32 mouse cellular contexts compared by ENCODE assay signal in genomic region chr8:110776335-110776734, GRCm38 (mm10). TPM values are rescaled to one million over a fixed set of nuclear protein-coding genes. Genes with fewer than 3 reads are reported as not detected.
DNase-seq lines count a peak whose midpoint lies in the region; ATAC-seq and TF ChIP-seq lines count a peak whose summit lies in the region.
"Had no signal": no experiment of that assay in that cellular context is flagged by ENCODE, and none has a peak within 500 bp of the region (broad histone marks: within the 10 kb centered on the region; RNA-seq: fewer than 3 reads in every experiment).

No protein-coding gene starts in this region.

- no peaks in the 10 kb centered on the region for H3K4me1 ChIP-seq in liver, adult 2 months (ENCODE audit: control insufficient read depth, insufficient read depth, low read length)
- no peaks in the 10 kb centered on the region for H3K4me1 ChIP-seq in midbrain, postnatal 0 days (ENCODE audit: insufficient read depth, low read length)
- H3K4me1 ChIP-seq in midbrain, embryonic 11.5 days (ENCODE audit: control insufficient read depth, insufficient read depth, low read length), result no peaks in the 10 kb centered on the region
- H3K4me1 ChIP-seq in ES-E14 (ENCODE audit: control insufficient read depth in 2 of 2, insufficient read depth in 2 of 2, low read length in 2 of 2, poor library complexity in 1 of 2), result no peaks in the 10 kb centered on the region
- peaks cover 9% of the 10 kb centered on the region for H3K4me1 ChIP-seq in embryonic fibroblast, embryonic 13.5 days (ENCODE audit: control insufficient read depth, insufficient read depth, low read length)
- H3K4me1 ChIP-seq: forebrain, embryonic 12.5 days; hindbrain, embryonic 15.5 days; limb, embryonic 13.5 days; midbrain, embryonic 10.5 days; neural tube, embryonic 12.5 days had no signal

- no peaks in the 10 kb centered on the region for H3K79me2 ChIP-seq in liver, adult 2 months (ENCODE audit: control insufficient read depth, insufficient read depth, low read length)

- H3K4me2 ChIP-seq in midbrain, postnatal 0 days (ENCODE audit: low read depth, low read length, poor library complexity, severe bottlenecking), result no peak overlapping the region
- H3K4me2 ChIP-seq in midbrain, embryonic 11.5 days, result no peak overlapping the region
- H3K4me2 ChIP-seq: forebrain, embryonic 12.5 days; heart, embryonic 13.5 days; hindbrain, embryonic 15.5 days; kidney, embryonic 15.5 days; limb, embryonic 13.5 days; neural tube, embryonic 12.5 days had no signal

- no peak overlapping the region for H3K27ac ChIP-seq in liver, adult 2 months (replicated peaks; ENCODE audit: insufficient read depth, low read depth, low read length)
- no peak overlapping the region for H3K27ac ChIP-seq in midbrain, postnatal 0 days (ENCODE audit: low read depth, low read length)
- H3K27ac ChIP-seq in midbrain, embryonic 11.5 days (ENCODE audit: low read depth, low read length), result no peak overlapping the region
- no peak overlapping the region for H3K27ac ChIP-seq in ES-E14 (ENCODE audit: insufficient read depth, low read depth, low read length, poor library complexity, severe bottlenecking)
- H3K27ac ChIP-seq in embryonic fibroblast, embryonic 13.5 days (ENCODE audit: insufficient read depth, low read length), result no peak overlapping the region
- H3K27ac ChIP-seq: forebrain, embryonic 12.5 days; heart, embryonic 13.5 days; hindbrain, embryonic 15.5 days; kidney, embryonic 15.5 days; limb, embryonic 13.5 days; midbrain, embryonic 10.5 days; neural tube, embryonic 12.5 days had no signal

- 0 out of 2 replicates have a peak, but pooled peaks have one; percentile 4 for TF ChIP-seq CTCF in liver, adult 2 months (IDR thresholded peaks at IDR 0.05; ENCODE audit: low read depth, low read length)
- TF ChIP-seq CTCF in midbrain, postnatal 0 days (IDR thresholded peaks at IDR 0.05), result 0 out of 2 replicates have a peak, but pooled peaks have one; percentile 10
- peak; percentile 3; the same call in 1 of the 2 replicates for TF ChIP-seq CTCF in embryonic fibroblast, embryonic 13.5 days (IDR thresholded peaks at IDR 0.05; ENCODE audit: borderline replicate concordance, insufficient read depth, low read length)

- no peak overlapping the region for H3K9ac ChIP-seq in liver, adult 2 months (ENCODE audit: low read depth, low read length)
- no peak overlapping the region for H3K9ac ChIP-seq in midbrain, postnatal 0 days (replicated peaks; ENCODE audit: low read length, poor library complexity, severe bottlenecking)
- H3K9ac ChIP-seq in midbrain, embryonic 11.5 days (ENCODE audit: low read length), result no peak overlapping the region
- H3K9ac ChIP-seq in ES-E14 (ENCODE audit: insufficient read depth, low read depth, low read length, poor library complexity, severe bottlenecking), result no peak overlapping the region
- H3K9ac ChIP-seq: forebrain, embryonic 12.5 days; forebrain, postnatal 0 days; heart, embryonic 13.5 days; hindbrain, embryonic 15.5 days; kidney, embryonic 15.5 days; limb, embryonic 13.5 days; neural tube, embryonic 12.5 days had no signal

- no peaks in the 10 kb centered on the region for H3K27me3 ChIP-seq in liver, adult 2 months (ENCODE audit: control insufficient read depth, insufficient read depth, low read length)
- no peaks in the 10 kb centered on the region for H3K27me3 ChIP-seq in midbrain, postnatal 0 days (ENCODE audit: insufficient read depth, low read length)
- H3K27me3 ChIP-seq in midbrain, embryonic 11.5 days (ENCODE audit: control insufficient read depth, insufficient read depth, low read length), result no peaks in the 10 kb centered on the region
- H3K27me3 ChIP-seq: forebrain, embryonic 12.5 days; heart, embryonic 13.5 days; hindbrain, embryonic 15.5 days; kidney, embryonic 15.5 days; limb, embryonic 13.5 days; neural tube, embryonic 12.5 days had no signal

- WGBS in liver, adult 2 months, result 100% methylated on average over 3 of the region's 3 CpGs
- WGBS in midbrain, postnatal 0 days, result 95% methylated on average over 3 of the region's 3 CpGs
- WGBS in midbrain, embryonic 11.5 days, result 95% methylated on average over 3 of the region's 3 CpGs

- no peaks in the 10 kb centered on the region for H3K9me3 ChIP-seq in midbrain, postnatal 0 days (ENCODE audit: low read length)
- H3K9me3 ChIP-seq in midbrain, embryonic 11.5 days (ENCODE audit: control insufficient read depth, low read length), result peaks cover 3% of the 10 kb centered on the region; the same call in 1 of the 2 replicates
- H3K9me3 ChIP-seq in ES-E14 (ENCODE audit: control insufficient read depth, insufficient read depth, low read depth, low read length), result no peaks in the 10 kb centered on the region
- H3K9me3 ChIP-seq: heart, embryonic 13.5 days; hindbrain, embryonic 15.5 days; kidney, embryonic 15.5 days; midbrain, embryonic 10.5 days; neural tube, embryonic 12.5 days had no signal

- no peak for TF ChIP-seq POLR2A in liver, adult 2 months (IDR thresholded peaks at IDR 0.05; ENCODE audit: extremely low read depth, insufficient read depth, low read length)
- TF ChIP-seq POLR2A in embryonic fibroblast, embryonic 13.5 days (IDR thresholded peaks at IDR 0.05; ENCODE audit: low read depth, low read length), result no peak

- no peak for DNase-seq in liver, adult 2 months (ENCODE audit: extremely low read depth, low read depth, low spot score)
- DNase-seq in liver (no peak), ES-E14 (ENCODE audit: low read depth, low spot score) (no peak)
- DNase-seq in midbrain, postnatal 0 days (ENCODE audit: low spot score), result no peak
- no peak for DNase-seq in midbrain, embryonic 11.5 days (ENCODE audit: low spot score, missing footprints)
- no peak for DNase-seq in embryo, embryonic 9.5 days (ENCODE audit: extremely low spot score)
- DNase-seq in urinary bladder, postnatal 14 days (ENCODE audit: low spot score), result no peak
- DNase-seq: adrenal gland, adult 2 months; cerebellum, adult 11 months; cerebellum, adult 9-10 months; embryo, embryonic 11 days; forebrain, postnatal 0 days; gastrocnemius, postnatal 10 days; kidney, adult 18-20 months; layer of hippocampus, adult 9-11 months; right cerebral cortex, adult 18-20 months; spleen, adult 18-20 months; thymus, postnatal 4 days had no signal

- ATAC-seq in midbrain, postnatal 0 days (ENCODE audit: low FRiP score), result no peak
- no peak for ATAC-seq in midbrain, embryonic 11.5 days (ENCODE audit: low FRiP score)
- ATAC-seq: activated CD4-positive, CD25-positive, alpha-beta regulatory T cell, adult 4 months; CD4-positive, CD25-positive, alpha-beta regulatory T cell, adult 4 months; midbrain, embryonic 16.5 days had no signal

- H3K36me3 ChIP-seq in liver, adult 2 months (ENCODE audit: control insufficient read depth, insufficient read depth, low read length), result no peaks in the 10 kb centered on the region
- H3K36me3 ChIP-seq in midbrain, postnatal 0 days (ENCODE audit: insufficient read depth, low read length), result no peaks in the 10 kb centered on the region
- H3K36me3 ChIP-seq in midbrain, embryonic 11.5 days (ENCODE audit: control insufficient read depth, insufficient read depth, low read length), result no peaks in the 10 kb centered on the region
- no peaks in the 10 kb centered on the region for H3K36me3 ChIP-seq in ES-E14 (ENCODE audit: control insufficient read depth, insufficient read depth, low read length, poor library complexity, severe bottlenecking)
- H3K36me3 ChIP-seq: forebrain, embryonic 12.5 days; heart, embryonic 13.5 days; hindbrain, embryonic 15.5 days; kidney, embryonic 15.5 days; limb, embryonic 13.5 days; midbrain, embryonic 10.5 days; neural tube, embryonic 12.5 days had no signal

- in situ Hi-C loops in ES-E14 (cut with MboI; ENCODE audit: low sequenced_read_pairs in 2 of 2, unreplicated experiment in 2 of 2), result no loop called here

- H3K4me3 ChIP-seq in liver, adult 2 months (ENCODE audit: insufficient read depth, low read depth, low read length), result no peak overlapping the region
- H3K4me3 ChIP-seq in midbrain, postnatal 0 days (ENCODE audit: low read depth, low read length), result no peak overlapping the region
- H3K4me3 ChIP-seq in midbrain, embryonic 11.5 days (ENCODE audit: low read depth, low read length), result no peak overlapping the region
- H3K4me3 ChIP-seq in ES-E14 (ENCODE audit: insufficient read depth in 1 of 2, low read depth in 1 of 2, low read length in 2 of 2, poor library complexity in 1 of 2, severe bottlenecking in 1 of 2), result no peak overlapping the region
- no peak overlapping the region for H3K4me3 ChIP-seq in embryonic fibroblast, embryonic 13.5 days (ENCODE audit: insufficient read depth, low read length)
- H3K4me3 ChIP-seq: forebrain, embryonic 12.5 days; heart, embryonic 13.5 days; hindbrain, embryonic 15.5 days; kidney, embryonic 15.5 days; limb, embryonic 13.5 days; midbrain, embryonic 10.5 days; myocyte; neural tube, embryonic 12.5 days had no signal

TF ChIP-seq in ES-E14, 5 proteins besides CTCF, POLR2A, EP300 and RAD21:
- TF ChIP-seq MAFK (IDR thresholded peaks at IDR 0.05; ENCODE audit: insufficient read depth, low read depth, low read length) (no peak), ZNF384 (IDR thresholded peaks at IDR 0.05; ENCODE audit: low read depth, low read length) (peak; percentile 89)

RNA-seq across cellular contexts. Expression of gene Il34, which starts 29.4 kb away (rescaled TPM):
- 2.4 and 4.8 TPM in 2 replicates for total RNA-seq in liver, adult 2 months (2014; rRNA removed)
- 5.6 and 7.3 TPM in 2 replicates for polyA plus RNA-seq in liver, adult 2 months (2012; rRNA removed)
- 5.4 and 5.8 TPM in 2 replicates for total RNA-seq in midbrain, postnatal 0 days (2014; rRNA removed)
- polyA plus RNA-seq in midbrain, postnatal 0 days (2015; fragmentation: Nextera tagmentation; extraction: Ambion mirVana), result 9.1 and 11.3 TPM in 2 replicates
- polyA plus RNA-seq in midbrain, embryonic 11.5 days (2014; fragmentation: Nextera tagmentation; extraction: Ambion mirVana), result 0.38 and 0.81 TPM in 2 replicates
- 4.6 and 5.4 TPM in 2 replicates for total RNA-seq in ES-E14 (2012; rRNA removed)
- 2.7 and 5.0 TPM in 2 replicates for polyA plus RNA-seq in embryonic fibroblast, embryonic 13.5 days (2011; ENCODE audit: insufficient read length, low read depth, missing spikeins)
- total RNA-seq: hematopoietic stem cell, adult 5-6 weeks; megakaryocyte progenitor cell, adult 5-6 weeks had no signal
- polyA plus RNA-seq: activated CD4-positive, CD25-positive, alpha-beta regulatory T cell, adult 4 months; CD4-positive, CD25-positive, alpha-beta regulatory T cell, adult 4 months had no signal

RNA-seq across cellular contexts. Expression of gene Mtss1l, which starts 55.1 kb away (rescaled TPM):
- total RNA-seq in liver, adult 2 months (2014; rRNA removed), result 0.55 and 0.94 TPM in 2 replicates
- polyA plus RNA-seq in liver, adult 2 months (2012; rRNA removed), result 2.5 and 3.7 TPM in 2 replicates
- total RNA-seq in midbrain, postnatal 0 days (2014; rRNA removed), result 90.5 and 101 TPM in 2 replicates
- polyA plus RNA-seq in midbrain, postnatal 0 days (2015; fragmentation: Nextera tagmentation; extraction: Ambion mirVana), result 35.2 and 37.7 TPM in 2 replicates
- 7.4 and 9.6 TPM in 2 replicates for polyA plus RNA-seq in midbrain, embryonic 11.5 days (2014; fragmentation: Nextera tagmentation; extraction: Ambion mirVana)
- 3.0 and 3.6 TPM in 2 replicates for total RNA-seq in ES-E14 (2012; rRNA removed)
- polyA plus RNA-seq in embryonic fibroblast, embryonic 13.5 days (2011; ENCODE audit: insufficient read length, low read depth, missing spikeins), result 33.7 and 54.3 TPM in 2 replicates
- polyA plus RNA-seq: CD4-positive, CD25-positive, alpha-beta regulatory T cell, adult 4 months had no signal
